Mouse (Mus musculus) stomach, embryonic 14.5 days (tissue): ENCODE measurements around the gene Rgs9. TPM values are rescaled to one million over a fixed set of nuclear protein-coding genes. Genes with fewer than 3 reads are reported as not detected.
A peak's percentile ranks its signal among the peaks of the same experiment; 100 is the strongest.
"Not testable (repeated sequence)": the region's sequence is repeated elsewhere in the genome, so short reads cannot be mapped to it uniquely, and the experiment has no call there.

ENCODE experiments used
- ATAC-seq: fragments of 200-750 bp; cut with Nextera tagmentation; 2 replicates; pipeline ENCODE4 v1.8.0; 2017; ENCODE audit warnings: low read depth, moderate TSS enrichment; ENCODE audit not compliant: insufficient number of reproducible peaks, insufficient read depth, low FRiP score
- H3K27ac ChIP-seq: fragments of 300-500 bp; sonication (generic); 2 replicates; pipeline ENCODE4 v1.5.1; 2014; ENCODE audit warnings: mild to moderate bottlenecking, low read length, moderate library complexity, mixed read lengths
- H3K27me3 ChIP-seq: fragments of 300-500 bp; sonication (generic); 2 replicates; pipeline ENCODE4 v1.6.1; 2014; ENCODE audit warnings: low read length, control low read depth, mixed read lengths; ENCODE audit not compliant: control insufficient read depth, insufficient read depth
- H3K36me3 ChIP-seq: fragments of 300-500 bp; sonication (generic); 2 replicates; pipeline ENCODE4 v1.6.1; 2014; ENCODE audit warnings: mild to moderate bottlenecking, control low read depth, low read length, moderate library complexity, mixed read lengths; ENCODE audit not compliant: control insufficient read depth, insufficient read depth
- H3K4me1 ChIP-seq: fragments of 300-500 bp; sonication (generic); 2 replicates; pipeline ENCODE4 v1.6.1; 2014; ENCODE audit warnings: low read length, control low read depth, mixed read lengths; ENCODE audit not compliant: control insufficient read depth, insufficient read depth
- H3K4me2 ChIP-seq: fragments of 300-500 bp; sonication (generic); replicated peaks from 2 replicates; pipeline ENCODE4 v1.6.1; 2014; ENCODE audit warnings: low read depth, low read length, control low read depth
- H3K4me3 ChIP-seq: fragments of 300-500 bp; sonication (generic); 2 replicates; pipeline ENCODE4 v1.5.1; 2014; ENCODE audit warnings: low read depth, low read length, control low read depth
- H3K9ac ChIP-seq: fragments of 300-500 bp; sonication (generic); replicated peaks from 2 replicates; pipeline ENCODE4 v1.6.1; 2014; ENCODE audit warnings: low read depth, mild to moderate bottlenecking, control low read depth, low read length, moderate library complexity, mixed read lengths
- H3K9me3 ChIP-seq: fragments of 300-500 bp; sonication (generic); 2 replicates; pipeline ENCODE4 v1.6.1; 2016; ENCODE audit warnings: low read depth, low read length, control low read depth; ENCODE audit not compliant: control insufficient read depth
- WGBS: fragments of 180-500 bp; shearing (Covaris S2); extraction: QIAGEN DNeasy Blood & Tissue Kit; methylation state at CpG from one replicate; pipeline ENCODE4 v1.1.7; 2014; 5-methylcytosine and 5-hydroxymethylcytosine counted together
- polyA plus RNA-seq: library from polyadenylated mRNA; unstranded; fragments of >200 nt; fragmentation: Nextera tagmentation; extraction: Ambion mirVana; gene quantifications from 2 replicates; pipeline ENCODE4 v1.2.1, GENCODE M21; 2014

The Rgs9 gene
- polyA plus RNA-seq, 1 experiment from 2014 or later = 1.4 TPM

GRCm38 (mm10) chr11:109319946-109320345 lies 22.0 kb upstream of the Rgs9 start:
- Histone ChIP-seq H3K9ac (no peak overlapping the region), H3K27me3 (no peaks in the 10 kb centered on the region), H3K4me1 (no peaks in the 10 kb centered on the region), H3K4me2 (no peak overlapping the region), H3K9me3 (no peaks in the 10 kb centered on the region), H3K36me3 (no peaks in the 10 kb centered on the region), H3K27ac (no peak overlapping the region), H3K4me3 (no peak overlapping the region)
- ATAC-seq = no peak
- WGBS = 77% methylated on average over 5 of the region's 5 CpGs

GRCm38 (mm10) chr11:109319471-109319870 lies 21.5 kb upstream of the Rgs9 start:
- 91% methylated on average over 4 of the region's 4 CpGs for WGBS

GRCm38 (mm10) chr11:109316921-109317320 lies 19.0 kb upstream of the Rgs9 start:
- no peak overlapping the region for H3K4me2 ChIP-seq
- WGBS = 38% methylated on average over 4 of the region's 4 CpGs
- no peak overlapping the region for H3K4me3 ChIP-seq
- no peak overlapping the region for H3K27ac ChIP-seq
- no peak for ATAC-seq
- no peaks in the 10 kb centered on the region for H3K27me3 ChIP-seq
- no peaks in the 10 kb centered on the region for H3K4me1 ChIP-seq
- H3K9me3 ChIP-seq = no peaks in the 10 kb centered on the region
- H3K36me3 ChIP-seq = no peaks in the 10 kb centered on the region
- no peak overlapping the region for H3K9ac ChIP-seq

More at GRCm38 (mm10) chr11:109319471-109319870, 21.5 kb upstream of the Rgs9 start:
- Histone ChIP-seq H3K4me3 (no peak overlapping the region), H3K4me1 (no peaks in the 10 kb centered on the region), H3K27ac (no peak overlapping the region), H3K36me3 (no peaks in the 10 kb centered on the region), H3K4me2 (no peak overlapping the region), H3K9me3 (no peaks in the 10 kb centered on the region), H3K9ac (no peak overlapping the region), H3K27me3 (no peaks in the 10 kb centered on the region)
- ATAC-seq = no peak

GRCm38 (mm10) chr11:109311885-109312605 lies 14.1 kb upstream of the Rgs9 start:
- H3K36me3 ChIP-seq = no peaks in the 10 kb centered on the region
- H3K27me3 ChIP-seq = no peaks in the 10 kb centered on the region
- WGBS = 14% methylated on average over 20 of the region's 20 CpGs
- no peaks in the 10 kb centered on the region for H3K4me1 ChIP-seq
- H3K27ac ChIP-seq = 0 out of 2 replicates have a peak overlapping the region, but pooled peaks have one; percentile 16
- H3K4me3 ChIP-seq = peak overlapping the region; percentile 55
- peak overlapping the region; percentile 47; the same call in 1 of the 2 replicates for H3K9ac ChIP-seq
- peak overlapping the region; percentile 54 for H3K4me2 ChIP-seq
- H3K9me3 ChIP-seq = no peaks in the 10 kb centered on the region
- peak; percentile 84; the same call in 1 of the 2 replicates for ATAC-seq

GRCm38 (mm10) chr11:109305680-109306079 lies 7.8 kb upstream of the Rgs9 start:
- Histone ChIP-seq H3K9ac (no peak overlapping the region), H3K4me1 (no peaks in the 10 kb centered on the region), H3K36me3 (no peaks in the 10 kb centered on the region), H3K4me3 (no peak overlapping the region), H3K27ac (no peak overlapping the region), H3K4me2 (no peak overlapping the region), H3K9me3 (no peaks in the 10 kb centered on the region), H3K27me3 (no peaks in the 10 kb centered on the region)
- WGBS = 77% methylated on average over 5 of the region's 5 CpGs
- no peak for ATAC-seq

- WGBS = 56% methylated on average over 4 of the region's 4 CpGs
- H3K27me3 ChIP-seq = no peaks in the 10 kb centered on the region
- no peak overlapping the region for H3K9ac ChIP-seq
- H3K36me3 ChIP-seq = no peaks in the 10 kb centered on the region
- no peaks in the 10 kb centered on the region for H3K9me3 ChIP-seq
- H3K27ac ChIP-seq = no peak overlapping the region
- H3K4me3 ChIP-seq = no peak overlapping the region
- no peak overlapping the region for H3K4me2 ChIP-seq
- no peaks in the 10 kb centered on the region for H3K4me1 ChIP-seq
- no peak for ATAC-seq
Observed at GRCm38 (mm10) chr11:109302338-109302737, 4.4 kb upstream of the Rgs9 start.

GRCm38 (mm10) chr11:109297031-109297430 lies 898 bp downstream of the Rgs9 start:
- H3K4me1 ChIP-seq = no peaks in the 10 kb centered on the region
- WGBS = 84% methylated on average over 7 of the region's 7 CpGs
- H3K27me3 ChIP-seq = no peaks in the 10 kb centered on the region
- H3K4me3 ChIP-seq = no peak overlapping the region
- H3K36me3 ChIP-seq = no peaks in the 10 kb centered on the region
- peak overlapping the region; percentile 61; the same call in 1 of the 2 replicates for H3K4me2 ChIP-seq
- no peaks in the 10 kb centered on the region for H3K9me3 ChIP-seq
- no peak for ATAC-seq
- no peak overlapping the region for H3K27ac ChIP-seq
- H3K9ac ChIP-seq = no peak overlapping the region

GRCm38 (mm10) chr11:109292056-109292455 lies 5.9 kb downstream of the Rgs9 start:
- no peak for ATAC-seq
- Histone ChIP-seq H3K4me1 (no peaks in the 10 kb centered on the region), H3K27ac (no peak overlapping the region), H3K9me3 (no peaks in the 10 kb centered on the region), H3K4me2 (no peak overlapping the region), H3K4me3 (no peak overlapping the region), H3K36me3 (no peaks in the 10 kb centered on the region), H3K9ac (no peak overlapping the region), H3K27me3 (no peaks in the 10 kb centered on the region)
- WGBS = 31% methylated on average over 3 of the region's 3 CpGs

GRCm38 (mm10) chr11:109289378-109289777 lies 8.6 kb downstream of the Rgs9 start:
- H3K27me3 ChIP-seq, H3K4me2 ChIP-seq, H3K9me3 ChIP-seq, H3K4me3 ChIP-seq, H3K36me3 ChIP-seq, H3K4me1 ChIP-seq, H3K9ac ChIP-seq, H3K27ac ChIP-seq, ATAC-seq: not testable (repeated sequence)
- WGBS = 90% methylated on average over 9 of the region's 9 CpGs
